Mouse (Mus musculus): ENCODE results near the gene Smad9. TPM values are rescaled to one million over a fixed set of nuclear protein-coding genes. Genes with fewer than 3 reads are reported as not detected.
"Not testable (repeated sequence)": the region's sequence is repeated elsewhere in the genome, so short reads cannot be mapped to it uniquely, and the experiment has no call there.

Smad9 gene
- total RNA-seq, 1 experiment from 2014 or later = 12.0 TPM

GRCm38 (mm10) chr3:54756058-54756457 is 676 bp downstream of the Smad9 start:
- peak; percentile 77 for DNase-seq

DNA sequence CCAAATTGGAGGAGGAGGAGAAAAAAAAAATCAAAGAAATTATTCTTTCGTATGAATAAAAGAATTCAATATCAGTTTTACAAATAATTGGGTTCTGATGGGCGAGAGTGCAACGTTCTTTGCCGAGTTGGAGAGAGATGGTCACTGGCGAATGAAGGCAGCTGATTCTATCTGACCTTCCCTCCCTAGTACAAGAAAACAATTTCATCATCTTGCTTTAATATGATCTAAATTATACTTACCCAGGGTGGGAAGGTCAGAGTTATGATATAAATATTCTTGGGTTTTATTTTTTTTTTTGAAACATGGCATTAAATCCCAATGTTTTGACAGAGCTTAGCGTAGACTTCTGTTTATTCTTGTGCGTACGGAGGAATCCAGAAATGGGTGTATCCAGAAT is 2.1 kb downstream of the Smad9 start:
- no peak for DNase-seq

GRCm38 (mm10) chr3:54759211-54759610 is 3.8 kb downstream of the Smad9 start:
- DNase-seq = no peak

DNA sequence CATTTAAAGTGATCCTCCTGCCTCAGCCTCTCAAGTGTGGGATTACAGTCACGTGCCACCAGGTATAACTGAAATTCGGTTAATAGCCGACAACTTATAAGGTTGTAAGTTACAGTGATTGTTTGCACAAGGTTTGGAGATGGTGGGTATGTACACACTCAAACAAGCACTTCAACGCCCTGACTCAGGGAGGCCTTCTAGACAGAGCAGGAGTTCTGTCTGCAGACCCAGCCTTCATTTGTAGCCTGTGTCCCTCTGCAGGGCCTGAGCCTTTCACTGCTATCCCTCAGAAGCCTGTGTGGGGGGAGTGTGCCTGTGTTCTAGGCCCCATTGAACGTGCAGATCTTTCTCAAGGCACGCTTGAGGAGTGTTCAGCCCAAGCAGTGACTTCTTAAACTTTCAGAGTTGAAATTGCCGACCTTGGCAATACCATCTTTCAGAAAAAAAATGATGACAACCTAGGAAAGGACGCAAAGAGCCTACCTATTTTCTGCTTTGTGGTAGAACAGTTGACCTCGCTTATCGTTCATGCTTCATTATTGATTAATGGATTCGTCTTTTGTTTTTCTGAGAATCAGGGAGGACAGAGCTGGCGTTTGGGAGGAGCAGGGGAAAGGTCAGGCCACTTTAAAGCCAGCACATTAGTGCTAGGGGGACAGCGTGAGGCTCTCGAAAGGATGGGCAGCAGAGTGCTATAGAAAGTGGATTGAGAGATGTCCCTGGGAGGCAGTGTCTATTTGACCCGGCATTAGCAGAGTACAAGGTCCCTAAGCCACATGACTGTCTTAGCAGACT is 5.1 kb downstream of the Smad9 start:
- peak; percentile 19 for DNase-seq

- DNase-seq = no peak
These were observed 5.9 kb downstream of the Smad9 start for GRCm38 (mm10) chr3:54761258-54761657.

- DNase-seq = peak; percentile 22
These were observed 9.0 kb downstream of the Smad9 start for GRCm38 (mm10) chr3:54764418-54764817.

DNA sequence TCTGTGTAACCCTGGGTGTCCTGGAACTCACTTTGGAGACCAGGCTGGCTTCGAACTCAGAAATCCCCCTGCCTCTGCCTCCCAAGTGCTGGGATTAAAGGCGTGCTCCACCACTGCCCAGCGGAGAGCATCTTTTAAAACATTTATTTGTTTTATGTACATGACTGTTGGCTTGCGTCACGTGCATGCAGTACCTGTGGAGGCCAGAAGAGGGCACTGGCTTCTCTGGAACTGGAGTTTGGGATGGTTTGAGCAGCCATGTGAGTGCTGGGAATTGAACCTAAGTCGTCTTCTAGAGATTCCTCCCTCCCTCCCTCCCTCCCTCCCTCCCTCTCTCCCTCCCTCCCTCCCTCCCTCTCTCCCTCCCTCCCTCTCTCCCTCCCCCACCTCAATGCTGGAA is 10.1 kb downstream of the Smad9 start:
- not testable (repeated sequence) for DNase-seq

GRCm38 (mm10) chr3:54766034-54766433 is 10.7 kb downstream of the Smad9 start:
- no peak for DNase-seq

DNA sequence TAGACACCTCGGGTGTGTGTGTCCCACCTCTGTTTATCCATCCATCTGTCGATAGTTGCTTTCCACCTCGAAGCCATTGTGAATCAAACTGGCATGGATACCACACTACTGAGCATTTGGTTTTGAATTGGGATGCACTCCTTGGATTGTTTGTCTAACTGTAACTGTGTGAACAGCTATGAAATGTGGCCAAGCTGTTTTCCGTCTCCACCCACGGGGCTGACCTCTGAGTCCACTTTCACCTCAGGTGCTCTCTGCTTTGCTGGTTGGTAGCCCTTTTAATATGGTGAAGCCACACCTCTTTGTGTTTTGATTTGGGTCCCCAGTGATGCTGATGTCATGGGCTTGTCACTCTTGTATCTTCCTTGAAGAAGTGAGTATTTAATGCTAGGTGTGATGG is 11.4 kb downstream of the Smad9 start:
- no peak for DNase-seq

DNA sequence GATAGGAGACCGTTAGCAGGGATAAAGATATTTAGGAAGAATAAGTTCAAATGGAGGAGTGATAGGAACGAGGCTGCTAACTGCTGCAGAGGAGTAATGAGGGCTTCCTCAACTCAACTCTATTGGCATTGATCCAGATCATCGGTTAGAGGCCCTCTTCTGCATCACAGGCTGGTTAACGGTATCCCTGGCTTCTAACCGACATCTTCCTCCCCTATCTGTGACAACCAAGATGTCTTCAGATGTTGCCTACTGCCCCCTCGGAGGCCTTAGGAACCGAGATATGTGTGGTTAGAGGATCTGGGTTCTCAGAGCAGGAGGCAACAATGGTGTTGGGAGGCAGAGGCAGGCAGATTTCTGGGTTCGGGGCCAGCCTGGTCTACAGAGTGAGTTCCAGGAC is 13.2 kb downstream of the Smad9 start:
- no peak for DNase-seq

DNA sequence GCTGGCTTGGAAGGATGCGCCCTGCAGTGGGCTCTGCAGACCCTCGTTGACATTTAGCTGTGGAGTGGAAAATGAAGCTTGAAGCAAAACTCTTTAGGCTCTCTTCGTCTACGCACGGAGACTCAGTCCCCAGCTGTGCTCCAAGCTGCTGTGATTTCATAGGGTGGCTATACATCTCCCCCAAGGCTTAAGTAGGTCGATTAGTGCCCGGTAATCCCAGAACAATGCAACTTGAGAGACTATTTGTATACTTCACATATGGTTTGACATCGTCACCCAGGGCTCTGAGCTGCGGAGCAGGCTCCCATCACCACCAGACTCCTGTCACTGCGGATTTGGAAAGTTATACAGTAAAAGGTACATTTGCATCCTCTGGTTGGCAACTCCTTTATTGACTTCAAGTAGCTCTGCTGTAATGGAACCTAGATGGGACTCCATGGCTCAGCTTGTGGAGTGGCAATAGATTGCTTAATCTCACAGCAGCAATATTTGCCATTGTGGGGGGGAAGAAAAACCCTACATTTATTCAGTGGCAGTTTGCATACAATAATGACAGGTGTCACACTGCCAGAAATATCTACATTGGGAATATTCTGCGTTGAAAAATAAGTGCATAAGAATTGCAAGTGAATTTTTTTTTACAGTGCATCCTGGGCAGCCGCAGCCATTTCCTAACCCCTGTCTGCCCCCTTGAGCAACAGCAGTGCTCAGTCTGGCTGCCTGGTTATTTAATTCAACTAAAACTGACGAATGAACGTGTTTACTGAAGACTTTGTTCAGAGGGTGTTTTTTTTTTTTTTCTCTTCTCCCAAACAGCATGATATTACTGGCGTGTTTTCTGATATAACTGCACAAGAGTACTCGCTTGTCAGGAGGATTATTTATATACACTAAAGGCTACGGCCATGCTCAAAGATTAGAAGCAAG is 14.2 kb downstream of the Smad9 start:
- no peak for DNase-seq

DNA sequence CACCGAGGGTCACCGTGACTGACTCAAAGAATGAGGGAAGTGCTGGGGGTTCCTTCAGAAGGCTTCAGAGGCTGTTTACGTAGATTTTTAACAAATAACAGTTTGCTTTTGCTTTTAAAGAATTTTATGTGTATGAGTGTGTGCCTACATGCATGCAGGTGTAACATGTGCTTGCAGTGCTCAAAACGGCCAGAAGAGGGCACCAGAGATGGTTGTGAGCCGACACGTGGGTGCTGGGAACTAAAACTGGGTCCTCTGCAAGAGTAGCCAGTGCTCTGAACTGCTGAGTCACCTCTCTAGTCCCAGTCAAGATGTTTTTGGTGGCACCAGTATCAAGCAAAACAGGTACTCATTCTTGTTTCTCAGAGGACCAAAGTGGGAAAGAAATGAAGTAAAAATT is 18.2 kb downstream of the Smad9 start:
- DNase-seq = no peak

GRCm38 (mm10) chr3:54775989-54776631 is 20.7 kb downstream of the Smad9 start:
- no peak for DNase-seq

DNA sequence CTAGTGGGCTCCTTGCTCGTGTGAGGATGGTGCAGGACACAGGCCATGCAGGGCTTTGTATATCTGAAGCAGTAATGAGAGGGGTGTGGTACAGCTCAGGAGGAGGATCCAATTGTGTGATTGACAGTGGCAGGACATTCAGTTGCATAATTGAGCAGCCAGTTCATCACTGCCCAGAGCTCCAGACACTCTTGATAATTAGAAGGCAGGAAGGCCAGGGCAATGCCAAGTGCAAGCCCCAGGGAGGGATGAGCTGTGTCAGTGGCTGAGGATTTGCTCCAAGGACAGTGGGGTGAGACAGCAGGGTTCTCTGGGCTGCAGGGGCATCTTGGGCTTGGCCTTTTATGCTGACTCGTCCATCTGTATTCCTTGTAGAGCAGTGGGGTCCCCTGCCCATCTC is 35.2 kb downstream of the Smad9 start:
- DNase-seq = no peak

GRCm38 (mm10) chr3:54791822-54792677 is 36.7 kb downstream of the Smad9 start:
- DNase-seq = no peak

DNA sequence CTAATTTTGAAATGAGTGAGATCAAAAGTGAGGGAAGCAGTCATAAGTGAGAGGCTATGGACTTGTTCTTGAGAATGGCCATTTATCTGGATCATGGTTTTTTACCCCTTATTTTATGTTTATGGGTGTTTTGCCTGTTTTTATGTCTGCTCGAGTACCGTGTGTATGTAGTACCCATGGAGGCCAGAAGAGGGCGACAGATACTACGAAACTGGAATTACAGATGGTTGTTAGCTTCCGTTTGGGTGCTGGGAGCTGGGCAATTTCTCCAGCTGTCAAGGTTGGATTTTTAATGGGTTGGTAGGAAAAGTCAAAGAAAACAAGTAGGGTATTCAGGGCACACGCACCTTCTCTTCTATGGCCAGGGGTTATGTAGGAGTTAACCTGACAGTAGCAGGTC is 38.4 kb downstream of the Smad9 start:
- no peak for DNase-seq

DNA sequence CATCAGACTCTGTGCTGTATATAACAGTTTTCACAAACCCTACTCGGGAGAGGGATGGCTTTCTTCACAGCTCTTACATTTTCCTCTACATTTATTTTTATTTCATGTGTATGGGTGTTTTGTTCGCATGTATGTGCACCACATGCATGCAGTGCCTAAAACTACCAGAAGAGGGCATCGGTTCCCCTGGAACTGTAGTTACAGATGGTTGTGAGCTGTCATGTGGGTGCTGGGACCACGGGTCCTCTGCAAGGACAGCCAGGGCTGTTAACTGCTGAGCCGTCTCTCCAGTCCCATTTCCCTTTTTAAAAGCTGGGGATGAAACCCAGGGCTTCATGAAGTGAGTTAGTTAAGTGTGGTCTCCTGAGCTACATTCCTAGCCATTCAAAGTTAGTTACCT is 40.0 kb downstream of the Smad9 start:
- DNase-seq = no peak

GRCm38 (mm10) chr3:54795806-54796205 is 40.4 kb downstream of the Smad9 start:
- DNase-seq = peak; percentile 49

GRCm38 (mm10) chr3:54797211-54797610 is 41.8 kb downstream of the Smad9 start:
- peak; percentile 73 for DNase-seq

DNA sequence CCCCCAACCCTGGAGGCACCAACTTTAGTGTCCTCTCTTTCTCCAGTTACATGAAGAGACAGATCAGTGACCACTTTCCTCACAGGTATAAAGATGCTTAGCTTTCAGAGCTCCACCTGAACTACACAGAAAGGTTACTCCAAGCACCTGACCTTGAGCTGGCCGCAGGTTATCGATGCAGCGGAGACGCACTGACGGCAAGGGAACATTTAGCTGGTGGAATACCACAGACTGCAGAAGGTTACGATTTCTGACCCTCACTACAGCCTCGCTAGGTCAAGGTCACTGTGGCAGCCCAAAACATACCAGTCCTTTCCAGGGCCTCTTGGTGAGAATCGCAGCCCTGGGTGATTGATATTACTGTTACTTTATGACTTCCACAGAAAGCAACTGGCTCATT is 48.3 kb downstream of the Smad9 start:
- DNase-seq = no peak

DNA sequence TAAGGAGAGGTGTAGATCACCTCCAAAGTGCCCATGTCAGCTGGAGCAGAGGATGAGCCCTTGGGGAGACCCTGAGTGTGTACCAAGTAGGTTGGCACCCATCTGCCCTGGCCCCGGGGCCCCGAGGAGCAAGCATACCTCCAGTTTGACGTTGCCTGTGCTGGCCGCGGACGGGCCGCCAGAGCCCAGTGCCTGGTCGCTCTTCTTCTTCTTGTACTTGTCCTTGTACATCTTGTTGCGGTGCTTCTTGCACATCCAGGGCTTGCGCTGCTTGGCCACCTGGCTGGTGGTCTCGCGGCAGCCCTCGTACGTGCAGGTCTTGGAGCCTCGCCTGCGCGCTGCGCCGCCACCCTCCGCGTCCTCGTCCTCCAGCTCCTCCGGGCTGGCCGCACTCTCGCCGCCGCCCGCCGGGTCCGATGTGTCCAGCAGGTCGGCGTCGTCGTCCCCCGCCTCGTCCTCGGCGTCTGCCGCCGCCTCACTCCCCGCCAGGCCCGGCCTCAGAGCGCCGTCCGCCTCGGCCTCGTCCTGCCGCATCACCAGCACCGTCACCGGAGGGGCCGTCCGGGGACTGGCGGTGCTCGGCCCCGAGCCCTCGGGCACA is 51.8 kb downstream of the Smad9 start:
- DNase-seq = no peak
